Mouse (Mus musculus) brown adipose tissue, adult 24 weeks (tissue): ENCODE results near the gene Slc39a10. TPM values are rescaled to one million over a fixed set of nuclear protein-coding genes. Genes with fewer than 3 reads are reported as not detected.
A peak's percentile ranks its signal among the peaks of the same experiment; 100 is the strongest.

Experiments
- H3K27ac ChIP-seq: fragments of 200-500 bp; replicated peaks from 2 replicates; pipeline ENCODE4 v1.5.1; 2012; ENCODE audit warnings: low read depth, mild to moderate bottlenecking, low read length
- H3K4me1 ChIP-seq: fragments of 200-500 bp; 2 replicates; pipeline ENCODE4 v1.6.1; 2012; ENCODE audit warnings: low read length, mixed read lengths; ENCODE audit not compliant: control insufficient read depth, insufficient read depth, insufficient read length
- H3K4me3 ChIP-seq: fragments of 200-500 bp; 2 replicates; pipeline ENCODE4 v1.5.1; 2012; ENCODE audit warnings: low read depth, mild to moderate bottlenecking, low read length, moderate library complexity; ENCODE audit not compliant: insufficient read depth
- polyA plus RNA-seq: library from polyadenylated mRNA; stranded (reverse); fragments of >200 nt; gene quantifications from 2 replicates; pipeline ENCODE4 v1.2.4, GENCODE M21; 2012; ENCODE audit not compliant: missing spikeins, insufficient read depth, insufficient read length

Slc39a10 gene
- polyA plus RNA-seq, result 4.4 and 9.2 TPM in 2 replicates

- Histone ChIP-seq H3K4me3 (no peak within 1 kb of the TSS), H3K27ac (no peak within 1 kb of the TSS), H3K4me1 (no peaks in the 10 kb centered on the region; the same call in 1 of the 2 replicates)
Observed at GRCm38 (mm10) chr1:46892752-46893151, at the start of gene Slc39a10. Gene Slc39a10, minus strand, starts transcription at chr1:46892852.

GRCm38 (mm10) chr1:46939295-46939694 is 46.6 kb upstream of the Slc39a10 start:
- H3K4me1 ChIP-seq, result no peaks in the 10 kb centered on the region
- H3K27ac ChIP-seq, result no peak overlapping the region
- H3K4me3 ChIP-seq, result no peak overlapping the region

GRCm38 (mm10) chr1:46937641-46938040 is 45.0 kb upstream of the Slc39a10 start:
- H3K4me3 ChIP-seq, result no peak overlapping the region
- no peaks in the 10 kb centered on the region for H3K4me1 ChIP-seq
- H3K27ac ChIP-seq, result no peak overlapping the region

- Histone ChIP-seq H3K4me3 (no peak overlapping the region), H3K27ac (no peak overlapping the region), H3K4me1 (peaks cover under 1% of the 10 kb centered on the region; the same call in 1 of the 2 replicates)
Observed at GRCm38 (mm10) chr1:46927104-46927503, 34.5 kb upstream of the Slc39a10 start.

- peaks cover 2% of the 10 kb centered on the region for H3K4me1 ChIP-seq
- no peak overlapping the region for H3K27ac ChIP-seq
- H3K4me3 ChIP-seq, result no peak overlapping the region
Observed at GRCm38 (mm10) chr1:46926239-46926638, 33.6 kb upstream of the Slc39a10 start.

- Histone ChIP-seq H3K27ac (no peak overlapping the region), H3K4me1 (peaks cover 2% of the 10 kb centered on the region), H3K4me3 (no peak overlapping the region)
Observed at GRCm38 (mm10) chr1:46924992-46925391, 32.3 kb upstream of the Slc39a10 start.

GRCm38 (mm10) chr1:46922904-46923303 is 30.3 kb upstream of the Slc39a10 start:
- Histone ChIP-seq H3K27ac (no peak overlapping the region), H3K4me1 (peaks cover 2% of the 10 kb centered on the region), H3K4me3 (no peak overlapping the region)

- H3K4me3 ChIP-seq, result no peak overlapping the region
- peak overlapping the region; percentile 64 for H3K27ac ChIP-seq
- peaks cover 2% of the 10 kb centered on the region for H3K4me1 ChIP-seq
Observed at GRCm38 (mm10) chr1:46921630-46922029, 29.0 kb upstream of the Slc39a10 start.

GRCm38 (mm10) chr1:46916237-46916636 is 23.6 kb upstream of the Slc39a10 start:
- no peak overlapping the region for H3K4me3 ChIP-seq
- H3K27ac ChIP-seq, result no peak overlapping the region
- no peaks in the 10 kb centered on the region for H3K4me1 ChIP-seq

- peaks cover 2% of the 10 kb centered on the region; the same call in 1 of the 2 replicates for H3K4me1 ChIP-seq
- no peak overlapping the region for H3K4me3 ChIP-seq
- H3K27ac ChIP-seq, result no peak overlapping the region
Observed at GRCm38 (mm10) chr1:46914349-46914748, 21.7 kb upstream of the Slc39a10 start.

- Histone ChIP-seq H3K4me1 (peaks cover 6% of the 10 kb centered on the region), H3K27ac (no peak overlapping the region), H3K4me3 (no peak overlapping the region)
Observed at GRCm38 (mm10) chr1:46912506-46913156, 20.0 kb upstream of the Slc39a10 start.

GRCm38 (mm10) chr1:46910154-46910553 is 17.5 kb upstream of the Slc39a10 start:
- Histone ChIP-seq H3K27ac (no peak overlapping the region), H3K4me1 (peaks cover 21% of the 10 kb centered on the region), H3K4me3 (no peak overlapping the region)

GRCm38 (mm10) chr1:46905706-46906105 is 13.1 kb upstream of the Slc39a10 start:
- H3K4me3 ChIP-seq, result no peak overlapping the region
- peaks cover 21% of the 10 kb centered on the region for H3K4me1 ChIP-seq
- H3K27ac ChIP-seq, result no peak overlapping the region

GRCm38 (mm10) chr1:46902102-46902683 is 9.5 kb upstream of the Slc39a10 start:
- Histone ChIP-seq H3K4me1 (peaks cover 13% of the 10 kb centered on the region), H3K4me3 (no peak overlapping the region), H3K27ac (no peak overlapping the region)

GRCm38 (mm10) chr1:46894281-46894842 is 1.7 kb upstream of the Slc39a10 start:
- Histone ChIP-seq H3K27ac (0 out of 2 replicates have a peak overlapping the region, but pooled peaks have one; percentile 13), H3K4me1 (no peaks in the 10 kb centered on the region; the same call in 1 of the 2 replicates), H3K4me3 (no peak overlapping the region)
